Mouse (Mus musculus): ENCODE measurements at regions not wholly inside any gene's neighbourhood (a gene's known extent, or its start where the extent isn't known, plus 50 kb on each side); places are given as distances from the start of the nearest gene placed in this dataset.
"Not testable (repeated sequence)": the region's sequence is repeated elsewhere in the genome, so short reads cannot be mapped to it uniquely, and the experiment has no call there.

DNA sequence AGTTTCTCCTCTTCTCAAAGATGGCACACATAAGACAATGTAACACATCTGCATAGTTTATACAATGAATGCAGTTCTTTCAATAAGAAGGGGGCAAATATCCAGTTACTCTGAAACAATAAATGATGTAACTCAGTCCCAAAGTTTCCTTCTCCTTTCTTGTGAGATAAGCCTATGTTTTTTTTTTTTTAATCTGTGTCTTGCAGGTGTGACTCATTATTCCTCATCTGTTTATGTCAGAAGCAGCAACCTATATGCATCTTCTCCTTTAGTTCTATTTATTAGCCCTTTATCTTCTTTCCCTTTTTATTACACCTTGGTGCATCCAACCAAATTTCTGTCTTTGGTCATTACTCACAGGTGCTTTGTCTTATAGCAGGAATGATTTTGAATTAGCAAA lies 523.2 kb upstream of the Pot1a start:
- no peak for DNase-seq (ENCODE audit: low spot score)
- ATAC-seq, result no peak
- H3K36me3 ChIP-seq (ENCODE audit: control insufficient read depth, insufficient read depth, low read length), result no peaks in the 10 kb centered on the region
- no peak overlapping the region for H3K9ac ChIP-seq (ENCODE audit: low read length)
- H3K27ac ChIP-seq (ENCODE audit: low read depth, low read length), result no peak overlapping the region
- H3K4me1 ChIP-seq (ENCODE audit: control insufficient read depth, insufficient read depth, low read length), result no peaks in the 10 kb centered on the region
- H3K4me3 ChIP-seq (ENCODE audit: low read depth, low read length), result no peak overlapping the region
- H3K9me3 ChIP-seq (replicated peaks; ENCODE audit: control insufficient read depth, low read length), result no peaks in the 10 kb centered on the region
- H3K4me2 ChIP-seq (ENCODE audit: low read length), result no peak overlapping the region
- H3K27me3 ChIP-seq (replicated peaks; ENCODE audit: control insufficient read depth, insufficient read depth, low read length), result no peaks in the 10 kb centered on the region

DNA sequence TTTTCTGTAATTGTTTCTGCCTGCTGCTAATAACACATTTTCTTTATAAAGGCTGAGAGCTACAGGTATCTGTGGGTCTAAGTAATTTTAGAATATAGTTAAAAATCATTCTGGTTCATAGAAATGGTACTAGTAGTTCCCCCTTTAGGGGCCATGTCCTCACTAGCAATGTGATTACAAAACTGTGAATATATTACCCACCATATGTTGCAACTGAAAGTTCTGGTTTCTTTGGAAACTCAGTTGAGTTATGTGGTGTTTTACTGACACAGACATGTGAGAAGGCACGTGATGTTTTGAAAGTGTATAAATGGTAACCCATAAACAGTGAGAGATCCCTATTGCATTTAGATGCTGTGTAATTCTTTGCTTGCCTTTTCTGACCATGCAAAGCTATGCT lies 495.1 kb upstream of the Pot1a start:
- WGBS, result 88% methylated on average over 1 of the region's 1 CpGs
- no peak overlapping the region for H3K4me2 ChIP-seq (ENCODE audit: low read length)

DNA sequence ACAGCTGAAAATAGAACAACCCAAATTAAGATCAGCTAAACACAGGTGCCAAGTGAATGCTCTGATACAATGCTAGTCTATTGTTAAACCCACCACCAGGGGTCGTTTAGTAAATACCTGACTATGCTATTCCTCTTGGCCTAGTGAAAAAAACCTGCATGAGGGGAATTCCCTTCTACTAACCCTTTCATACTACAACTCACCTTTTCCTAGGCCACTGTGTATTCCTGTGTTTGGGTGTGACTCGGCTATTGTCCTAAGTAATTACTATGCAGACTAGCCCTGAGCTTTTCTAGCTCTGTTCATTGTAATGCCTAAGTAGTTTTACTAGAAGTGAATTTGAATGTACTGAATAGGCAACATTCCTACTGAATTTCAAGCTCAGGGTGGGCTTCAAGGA lies 492.5 kb upstream of the Pot1a start:
- H3K27me3 ChIP-seq (replicated peaks; ENCODE audit: control insufficient read depth, insufficient read depth, low read length); H3K36me3 ChIP-seq (ENCODE audit: control insufficient read depth, insufficient read depth, low read length); H3K9ac ChIP-seq (ENCODE audit: low read length); DNase-seq (ENCODE audit: low spot score); ATAC-seq; H3K27ac ChIP-seq (ENCODE audit: low read depth, low read length); H3K4me2 ChIP-seq (ENCODE audit: low read length); H3K4me3 ChIP-seq (ENCODE audit: low read depth, low read length); H3K4me1 ChIP-seq (ENCODE audit: control insufficient read depth, insufficient read depth, low read length); H3K9me3 ChIP-seq (replicated peaks; ENCODE audit: control insufficient read depth, low read length): not testable (repeated sequence)
- 46% methylated on average over 2 of the region's 2 CpGs for WGBS

More for the DNA sequence above, 495.1 kb upstream of the Pot1a start:
- H3K9me3 ChIP-seq (replicated peaks; ENCODE audit: control insufficient read depth, low read length), result no peaks in the 10 kb centered on the region
- no peak overlapping the region for H3K4me3 ChIP-seq (ENCODE audit: low read depth, low read length)
- DNase-seq (ENCODE audit: low spot score) (no peak), ATAC-seq (no peak)
- no peaks in the 10 kb centered on the region for H3K4me1 ChIP-seq (ENCODE audit: control insufficient read depth, insufficient read depth, low read length)
- no peak overlapping the region for H3K9ac ChIP-seq (ENCODE audit: low read length)
- no peaks in the 10 kb centered on the region for H3K36me3 ChIP-seq (ENCODE audit: control insufficient read depth, insufficient read depth, low read length)
- H3K27ac ChIP-seq (ENCODE audit: low read depth, low read length), result no peak overlapping the region
- no peaks in the 10 kb centered on the region for H3K27me3 ChIP-seq (replicated peaks; ENCODE audit: control insufficient read depth, insufficient read depth, low read length)

GRCm38 (mm10) chr6:26299208-26299607 lies 490.2 kb upstream of the Pot1a start:
- no peaks in the 10 kb centered on the region for H3K4me1 ChIP-seq (ENCODE audit: control insufficient read depth, insufficient read depth, low read length)
- no peaks in the 10 kb centered on the region for H3K9me3 ChIP-seq (replicated peaks; ENCODE audit: control insufficient read depth, low read length)
- H3K36me3 ChIP-seq (ENCODE audit: control insufficient read depth, insufficient read depth, low read length), result no peaks in the 10 kb centered on the region
- H3K9ac ChIP-seq (ENCODE audit: low read length), result no peak overlapping the region
- no peak overlapping the region for H3K4me3 ChIP-seq (ENCODE audit: low read depth, low read length)
- H3K27ac ChIP-seq (ENCODE audit: low read depth, low read length), result no peak overlapping the region
- H3K4me2 ChIP-seq (ENCODE audit: low read length), result no peak overlapping the region
- DNase-seq (ENCODE audit: low spot score) (peak; percentile 12), ATAC-seq (no peak)
- H3K27me3 ChIP-seq (replicated peaks; ENCODE audit: control insufficient read depth, insufficient read depth, low read length), result no peaks in the 10 kb centered on the region

DNA sequence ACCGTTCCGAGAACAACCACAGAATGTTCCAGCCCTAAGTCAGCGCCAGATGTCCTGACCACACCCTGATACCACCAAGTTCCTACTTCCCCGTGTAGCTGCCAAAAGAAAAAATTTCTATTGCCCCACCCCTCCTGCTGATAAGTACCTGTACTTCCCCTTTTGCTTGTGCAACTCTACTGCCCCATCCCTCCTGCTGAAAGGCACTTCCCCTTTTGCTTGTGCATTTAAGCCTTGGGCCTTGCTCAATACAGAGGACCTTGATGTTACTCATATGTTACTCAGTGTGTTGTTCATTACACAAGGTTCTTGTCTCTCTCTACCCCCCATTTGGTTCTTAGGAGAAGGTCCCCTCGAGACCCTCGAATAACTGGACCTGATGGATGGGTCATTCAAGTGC lies 488.4 kb upstream of the Pot1a start:
- 90% methylated on average over 6 of the region's 6 CpGs for WGBS
- not testable (repeated sequence) for H3K9me3 ChIP-seq (replicated peaks; ENCODE audit: control insufficient read depth, low read length); H3K9ac ChIP-seq (ENCODE audit: low read length); H3K27me3 ChIP-seq (replicated peaks; ENCODE audit: control insufficient read depth, insufficient read depth, low read length); H3K27ac ChIP-seq (ENCODE audit: low read depth, low read length); H3K4me3 ChIP-seq (ENCODE audit: low read depth, low read length); H3K36me3 ChIP-seq (ENCODE audit: control insufficient read depth, insufficient read depth, low read length); ATAC-seq; DNase-seq (ENCODE audit: low spot score); H3K4me2 ChIP-seq (ENCODE audit: low read length); H3K4me1 ChIP-seq (ENCODE audit: control insufficient read depth, insufficient read depth, low read length)

GRCm38 (mm10) chr6:26287900-26288299 lies 478.9 kb upstream of the Pot1a start:
- H3K4me1 ChIP-seq (ENCODE audit: control insufficient read depth, insufficient read depth, low read length), result no peaks in the 10 kb centered on the region
- 89% methylated on average over 1 of the region's 1 CpGs for WGBS

More at GRCm38 (mm10) chr6:26287900-26288299, 478.9 kb upstream of the Pot1a start:
- Histone ChIP-seq H3K9me3 (replicated peaks; ENCODE audit: control insufficient read depth, low read length) (no peaks in the 10 kb centered on the region), H3K4me2 (ENCODE audit: low read length) (no peak overlapping the region), H3K4me3 (ENCODE audit: low read depth, low read length) (no peak overlapping the region), H3K9ac (ENCODE audit: low read length) (no peak overlapping the region), H3K27me3 (replicated peaks; ENCODE audit: control insufficient read depth, insufficient read depth, low read length) (no peaks in the 10 kb centered on the region), H3K36me3 (ENCODE audit: control insufficient read depth, insufficient read depth, low read length) (no peaks in the 10 kb centered on the region), H3K27ac (ENCODE audit: low read depth, low read length) (no peak overlapping the region)
- no peak for ATAC-seq
- no peak for DNase-seq (ENCODE audit: low spot score)
